Mouse (Mus musculus) brain, embryonic 14.5 days (tissue): ENCODE measurements around the gene Gm10272.
"Not testable (repeated sequence)": the region's sequence is repeated elsewhere in the genome, so short reads cannot be mapped to it uniquely, and the experiment has no call there.

Experiments used
- CTCF ChIP-seq: fragments of 200-500 bp; IDR thresholded peaks from 2 replicates; pipeline ENCODE4 v1.5.1; 2012; ENCODE audit warnings: inconsistent platforms, mild to moderate bottlenecking, moderate library complexity, borderline replicate concordance; ENCODE audit not compliant: insufficient read depth, insufficient read length; ENCODE audit errors: extremely low read depth
- POLR2A ChIP-seq: fragments of 200-500 bp; IDR thresholded peaks from 2 replicates; pipeline ENCODE4 v1.6.1; 2012; ENCODE audit warnings: mild to moderate bottlenecking, inconsistent platforms, borderline replicate concordance; ENCODE audit not compliant: poor library complexity, insufficient read depth, insufficient read length, severe bottlenecking; ENCODE audit errors: extremely low read depth

DNA sequence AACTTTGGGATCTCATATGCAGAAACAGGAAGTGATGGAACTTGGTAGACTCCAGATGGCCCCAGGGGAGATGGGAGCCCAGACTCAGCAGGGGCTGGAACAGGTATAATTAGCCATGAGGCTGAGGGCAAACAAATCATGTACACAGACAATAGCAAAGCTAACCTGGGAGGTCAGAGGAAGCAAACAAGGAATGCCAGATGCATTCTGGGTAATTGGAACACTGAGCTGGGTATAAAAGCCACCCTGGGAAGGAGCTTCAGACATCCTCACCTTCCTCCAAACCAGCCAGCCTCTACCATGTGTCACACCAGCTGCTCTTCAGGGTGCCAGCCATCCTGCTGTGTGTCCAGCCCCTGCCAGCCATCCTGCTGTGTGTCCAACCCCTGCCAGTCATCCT lies 4.7 kb downstream of the Gm10272 start, which contains the start of gene Gm10024:
- TF ChIP-seq CTCF, POLR2A: not testable (repeated sequence)
